Mouse (Mus musculus): Measurements from ENCODE around the gene Adam10.

Gene Adam10

GRCm38 (mm10) chr9:70678682-70679131 is at the start of gene Adam10:
Gene Adam10, plus strand, starts transcription at chr9:70678997.
- DNase-seq (ENCODE audit: low read depth in 1 of 2, low spot score in 2 of 2): peak; percentile 96 to 98

- DNase-seq (ENCODE audit: low read depth in 1 of 2, low spot score in 2 of 2): no peak
These were observed 49.1 kb upstream of the Adam10 start for GRCm38 (mm10) chr9:70629711-70630110.

- no peak for DNase-seq (ENCODE audit: low read depth in 1 of 2, low spot score in 2 of 2)
These were observed 47.1 kb upstream of the Adam10 start for GRCm38 (mm10) chr9:70631665-70632064.

- DNase-seq (ENCODE audit: low read depth in 1 of 2, low spot score in 2 of 2): no peak
These were observed 42.0 kb upstream of the Adam10 start for GRCm38 (mm10) chr9:70636748-70637147.

- no peak for DNase-seq (ENCODE audit: low read depth in 1 of 2, low spot score in 2 of 2)
These were observed 28.5 kb upstream of the Adam10 start for GRCm38 (mm10) chr9:70650260-70650659.

GRCm38 (mm10) chr9:70650994-70651393 is 27.8 kb upstream of the Adam10 start:
- no peak for DNase-seq (ENCODE audit: low read depth in 1 of 2, low spot score in 2 of 2)

- no peak for DNase-seq (ENCODE audit: low read depth in 1 of 2, low spot score in 2 of 2)
These were observed 26.6 kb upstream of the Adam10 start for GRCm38 (mm10) chr9:70652221-70652620.

- DNase-seq (ENCODE audit: low read depth in 1 of 2, low spot score in 2 of 2): no peak
These were observed 24.9 kb upstream of the Adam10 start for GRCm38 (mm10) chr9:70653875-70654274.

- no peak for DNase-seq (ENCODE audit: low read depth in 1 of 2, low spot score in 2 of 2)
These were observed 24.3 kb upstream of the Adam10 start for GRCm38 (mm10) chr9:70654496-70654895.

- DNase-seq (ENCODE audit: low read depth in 1 of 2, low spot score in 2 of 2): no peak
These were observed 23.1 kb upstream of the Adam10 start for GRCm38 (mm10) chr9:70655764-70656129.

- peak in 1 of 2 experiments; percentile 54 for DNase-seq (ENCODE audit: low read depth in 1 of 2, low spot score in 2 of 2)
These were observed 22.4 kb upstream of the Adam10 start, which contains the start of gene Gm10642 for GRCm38 (mm10) chr9:70656130-70657007. Gene Gm10642, plus strand, starts transcription at chr9:70656251.

- DNase-seq (ENCODE audit: low read depth in 1 of 2, low spot score in 2 of 2): peak; percentile 92 to 94
These were observed 21.5 kb upstream of the Adam10 start, which contains the start of gene Mindy2 for GRCm38 (mm10) chr9:70657013-70657967. Gene Mindy2, minus strand, starts transcription at chr9:70657174.

GRCm38 (mm10) chr9:70658266-70658665 is 20.5 kb upstream of the Adam10 start:
- no peak for DNase-seq (ENCODE audit: low read depth in 1 of 2, low spot score in 2 of 2)

- DNase-seq (ENCODE audit: low read depth in 1 of 2, low spot score in 2 of 2): no peak
These were observed 13.9 kb upstream of the Adam10 start for GRCm38 (mm10) chr9:70664847-70665246.

GRCm38 (mm10) chr9:70665372-70666145 is 13.2 kb upstream of the Adam10 start:
- DNase-seq (ENCODE audit: low read depth in 1 of 2, low spot score in 2 of 2): no peak

GRCm38 (mm10) chr9:70666811-70667210 is 12.0 kb upstream of the Adam10 start:
- DNase-seq (ENCODE audit: low read depth in 1 of 2, low spot score in 2 of 2): no peak

GRCm38 (mm10) chr9:70668048-70668447 is 10.7 kb upstream of the Adam10 start:
- DNase-seq (ENCODE audit: low read depth in 1 of 2, low spot score in 2 of 2): no peak

GRCm38 (mm10) chr9:70669197-70669596 is 9.6 kb upstream of the Adam10 start:
- no peak for DNase-seq (ENCODE audit: low read depth in 1 of 2, low spot score in 2 of 2)

GRCm38 (mm10) chr9:70670381-70670780 is 8.4 kb upstream of the Adam10 start:
- DNase-seq (ENCODE audit: low read depth in 1 of 2, low spot score in 2 of 2): no peak

- DNase-seq (ENCODE audit: low read depth in 1 of 2, low spot score in 2 of 2): no peak
These were observed 7.5 kb upstream of the Adam10 start for GRCm38 (mm10) chr9:70671278-70671677.

All from monocyte, adult 2 months (primary cell).